Mouse (Mus musculus) olfactory bulb, adult 2 months (tissue): ENCODE measurements around the gene Adgrb2.

Experiments used
- CTCF ChIP-seq: fragments of 200-500 bp; IDR thresholded peaks from 2 replicates; pipeline ENCODE4 v1.5.1; 2012; ENCODE audit warnings: low read depth, mild to moderate bottlenecking, low read length, moderate library complexity; ENCODE audit not compliant: insufficient read depth
- POLR2A ChIP-seq: fragments of 200-500 bp; IDR thresholded peaks from 2 replicates; pipeline ENCODE4 v1.6.1; 2012; ENCODE audit warnings: mild to moderate bottlenecking, low read depth, low read length, moderate library complexity; ENCODE audit not compliant: insufficient read depth

DNA sequence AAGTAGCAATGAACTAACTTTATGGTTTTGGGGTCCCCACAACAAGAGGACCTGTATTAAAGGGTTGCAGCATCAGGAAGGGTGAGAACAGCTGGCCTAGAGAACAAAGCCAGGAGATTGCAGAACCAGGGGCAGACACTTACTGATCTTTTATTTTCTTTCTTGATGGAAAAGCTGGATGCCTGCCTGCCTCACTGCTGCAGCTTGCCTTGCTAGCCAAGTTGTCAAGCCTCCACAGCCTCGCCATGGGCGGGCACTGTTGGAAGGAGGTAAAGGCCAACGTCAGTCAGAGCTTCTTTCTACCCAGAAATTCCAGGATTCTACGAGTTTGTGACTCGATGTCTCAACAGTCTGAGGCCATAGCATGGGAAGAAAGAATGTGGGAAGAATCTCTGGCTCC lies 54.7 kb downstream of the Adgrb2 start:
- TF ChIP-seq CTCF, result no peak
- TF ChIP-seq POLR2A, result no peak
